Mouse (Mus musculus) forebrain, embryonic 11.5 days (tissue): ENCODE results near the gene Psg22. TPM values are rescaled to one million over a fixed set of nuclear protein-coding genes. Genes with fewer than 3 reads are reported as not detected.
A peak's percentile ranks its signal among the peaks of the same experiment; 100 is the strongest.
"Not testable (repeated sequence)": the region's sequence is repeated elsewhere in the genome, so short reads cannot be mapped to it uniquely, and the experiment has no call there.

Experiments
- ATAC-seq: fragments of 200-750 bp; cut with Nextera tagmentation; replicated peaks from 2 replicates; pipeline ENCODE4 v1.8.0; 2017; ENCODE audit warnings: moderate TSS enrichment; ENCODE audit not compliant: low FRiP score
- DNase-seq: peaks from one replicate; pipeline ENCODE4 v3.0.0-alpha.2; 2017; ENCODE audit warnings: low spot score
- H3K27ac ChIP-seq: fragments of 300-500 bp; sonication (generic); 2 replicates; pipeline ENCODE4 v1.5.1; 2014; ENCODE audit warnings: low read depth, low read length
- H3K27me3 ChIP-seq: fragments of 300-500 bp; sonication (generic); 2 replicates; pipeline ENCODE4 v1.6.1; 2014; ENCODE audit warnings: mild to moderate bottlenecking, low read length, mixed read lengths; ENCODE audit not compliant: control insufficient read depth, insufficient read depth
- H3K36me3 ChIP-seq: fragments of 300-500 bp; sonication (generic); 2 replicates; pipeline ENCODE4 v1.6.1; 2014; ENCODE audit warnings: mild to moderate bottlenecking, low read length, moderate library complexity, mixed read lengths; ENCODE audit not compliant: control insufficient read depth, insufficient read depth
- H3K4me1 ChIP-seq: fragments of 300-500 bp; sonication (generic); replicated peaks from 2 replicates; pipeline ENCODE4 v1.6.1; 2014; ENCODE audit warnings: low read length, mixed read lengths; ENCODE audit not compliant: control insufficient read depth, insufficient read depth
- H3K4me2 ChIP-seq: fragments of 300-500 bp; sonication (generic); 2 replicates; pipeline ENCODE4 v1.6.1; 2014; ENCODE audit warnings: low read depth, mild to moderate bottlenecking, low read length, moderate library complexity, mixed read lengths; ENCODE audit not compliant: severe bottlenecking
- H3K4me3 ChIP-seq: fragments of 300-500 bp; sonication (generic); 2 replicates; pipeline ENCODE4 v1.5.1; 2014; ENCODE audit warnings: low read depth, low read length
- H3K9ac ChIP-seq: fragments of 300-500 bp; sonication (generic); 2 replicates; pipeline ENCODE4 v1.6.1; 2014; ENCODE audit warnings: low read length
- H3K9me3 ChIP-seq: fragments of 300-500 bp; sonication (generic); 2 replicates; pipeline ENCODE4 v1.6.1; 2016; ENCODE audit warnings: low read length, mixed read lengths; ENCODE audit not compliant: control insufficient read depth
- WGBS: fragments of 180-500 bp; shearing (Covaris S2); extraction: QIAGEN DNeasy Blood & Tissue Kit; methylation state at CpG from one replicate; pipeline ENCODE4 v1.1.7; 2014; 5-methylcytosine and 5-hydroxymethylcytosine counted together
- polyA plus RNA-seq: library from polyadenylated mRNA; unstranded; fragments of >200 nt; fragmentation: Nextera tagmentation; extraction: Ambion mirVana; gene quantifications from 2 replicates; pipeline ENCODE4 v1.2.1, GENCODE M21; 2014

Psg22 gene
- polyA plus RNA-seq, 1 experiment from 2014 or later, result not detected

DNA sequence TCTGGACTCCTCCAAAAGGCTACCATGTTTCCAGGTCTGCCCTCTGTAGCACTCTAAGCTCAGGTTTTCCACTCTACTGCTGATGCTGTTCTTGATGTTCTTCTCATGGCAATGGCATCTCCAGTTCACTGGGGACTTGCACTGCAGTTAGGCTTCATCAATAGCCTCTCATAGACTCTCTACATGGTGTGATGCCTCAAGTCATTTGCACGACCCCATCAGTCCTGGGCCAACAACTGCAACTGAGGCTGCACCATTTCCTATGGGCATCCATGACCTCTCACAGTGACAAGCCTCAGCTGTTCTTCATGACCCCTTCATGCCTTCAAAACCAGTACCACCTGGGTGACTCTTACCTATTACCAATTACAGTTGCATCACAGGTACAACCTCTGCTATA lies 10.5 kb downstream of the Psg22 start:
- Histone ChIP-seq H3K36me3 (no peaks in the 10 kb centered on the region), H3K9me3 (no peaks in the 10 kb centered on the region), H3K27me3 (no peaks in the 10 kb centered on the region), H3K9ac (no peak overlapping the region), H3K4me1 (no peaks in the 10 kb centered on the region), H3K4me2 (no peak overlapping the region), H3K4me3 (no peak overlapping the region), H3K27ac (no peak overlapping the region)
- ATAC-seq (no peak), DNase-seq (no peak)
- 97% methylated on average over 1 of the region's 1 CpGs for WGBS

DNA sequence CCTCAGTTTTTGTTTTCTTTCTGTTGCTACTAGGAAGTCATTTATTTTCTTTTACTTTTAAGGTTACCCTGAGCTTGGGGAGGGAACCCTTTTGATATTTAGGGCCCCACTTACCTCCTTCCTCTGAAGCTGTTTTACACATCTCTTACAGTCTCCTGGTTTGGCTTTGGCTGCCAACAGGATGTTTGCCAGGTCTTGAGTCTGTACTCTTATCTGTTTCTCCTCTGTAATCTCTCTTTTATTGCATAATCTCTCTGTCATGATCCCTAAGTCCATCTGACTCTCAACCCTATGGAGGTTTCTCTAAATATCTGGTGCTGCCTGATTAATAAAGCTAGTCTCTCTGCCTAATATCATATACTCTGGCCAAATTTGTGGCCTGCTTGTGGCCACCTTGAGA lies 15.2 kb downstream of the Psg22 start:
- no peak overlapping the region for H3K4me3 ChIP-seq
- no peak overlapping the region for H3K4me2 ChIP-seq
- H3K4me1 ChIP-seq, result no peaks in the 10 kb centered on the region
- H3K27ac ChIP-seq, result no peak overlapping the region
- no peaks in the 10 kb centered on the region for H3K36me3 ChIP-seq
- no peak overlapping the region for H3K9ac ChIP-seq
- no peak for ATAC-seq
- no peak for DNase-seq
- H3K27me3 ChIP-seq, result no peaks in the 10 kb centered on the region
- H3K9me3 ChIP-seq, result no peaks in the 10 kb centered on the region

DNA sequence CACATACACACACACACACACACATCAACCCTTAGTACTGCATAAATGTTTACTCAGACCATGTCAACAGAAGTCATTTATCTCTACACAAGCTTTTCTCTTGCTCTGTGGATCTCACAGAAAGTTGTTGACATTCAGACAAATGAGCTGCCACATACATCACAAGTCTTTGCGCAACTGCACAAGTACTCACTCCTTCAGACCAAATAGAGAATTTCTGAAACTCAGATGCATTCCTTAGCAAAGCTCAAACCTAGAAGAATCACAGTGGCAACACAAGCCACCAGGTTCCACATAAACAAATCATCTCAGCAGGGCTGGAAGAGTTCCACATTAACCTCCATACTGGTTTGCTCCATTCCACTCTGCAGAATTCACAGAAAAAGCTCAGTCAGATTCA lies 16.6 kb downstream of the Psg22 start:
- no peak overlapping the region for H3K9ac ChIP-seq
- no peak overlapping the region for H3K27ac ChIP-seq
- DNase-seq, result no peak
- no peak for ATAC-seq
- H3K36me3 ChIP-seq, result no peaks in the 10 kb centered on the region
- no peak overlapping the region for H3K4me2 ChIP-seq
- H3K9me3 ChIP-seq, result no peaks in the 10 kb centered on the region
- no peaks in the 10 kb centered on the region for H3K4me1 ChIP-seq
- no peak overlapping the region for H3K4me3 ChIP-seq
- no peaks in the 10 kb centered on the region for H3K27me3 ChIP-seq
- WGBS, result 98% methylated on average over 1 of the region's 1 CpGs

DNA sequence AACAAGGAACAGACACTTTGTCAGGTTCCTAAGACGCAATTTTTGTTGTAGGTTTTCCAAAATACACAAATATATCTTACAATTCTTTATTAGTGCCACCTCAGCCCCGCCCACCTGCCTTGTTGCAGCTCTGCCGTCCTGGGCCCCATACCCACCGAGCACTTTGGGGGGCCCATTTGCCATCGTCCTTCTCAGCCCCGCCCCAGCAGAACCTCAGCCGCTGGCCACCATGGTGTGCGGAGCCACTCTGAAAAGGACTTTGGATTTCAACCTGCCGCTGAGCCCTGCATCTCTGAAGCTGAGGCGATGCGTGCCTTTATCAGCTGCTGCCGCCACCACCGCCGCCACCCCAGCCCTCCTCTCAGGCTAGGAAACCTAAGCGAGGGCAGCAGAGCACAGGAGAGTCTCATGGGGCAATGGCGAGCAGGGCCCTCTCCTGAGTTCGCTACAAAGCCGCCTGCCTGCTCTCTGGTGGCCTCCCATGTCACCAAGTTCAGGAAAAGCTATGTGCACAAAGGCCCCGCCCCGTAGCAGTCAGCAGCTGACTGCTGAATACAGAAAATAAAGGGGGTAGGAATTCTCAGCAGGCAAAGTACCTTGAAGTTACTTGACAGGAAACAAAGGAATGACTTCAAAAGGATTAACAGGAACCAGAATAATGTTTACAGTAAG lies 28.4 kb downstream of the Psg22 start:
- peak; percentile 82 for ATAC-seq
- Histone ChIP-seq H3K27ac (no peak overlapping the region), H3K36me3 (no peaks in the 10 kb centered on the region), H3K27me3 (0 out of 2 replicates have a peak, but pooled peaks cover 2% of the 10 kb centered on the region), H3K4me2 (peak overlapping the region; percentile 47), H3K4me1 (no peaks in the 10 kb centered on the region), H3K9me3 (no peaks in the 10 kb centered on the region), H3K9ac (0 out of 2 replicates have a peak overlapping the region, but pooled peaks have one; percentile 30), H3K4me3 (peak overlapping the region; percentile 19)
- 6% methylated on average over 20 of the region's 20 CpGs for WGBS
- DNase-seq, result peak; percentile 61

DNA sequence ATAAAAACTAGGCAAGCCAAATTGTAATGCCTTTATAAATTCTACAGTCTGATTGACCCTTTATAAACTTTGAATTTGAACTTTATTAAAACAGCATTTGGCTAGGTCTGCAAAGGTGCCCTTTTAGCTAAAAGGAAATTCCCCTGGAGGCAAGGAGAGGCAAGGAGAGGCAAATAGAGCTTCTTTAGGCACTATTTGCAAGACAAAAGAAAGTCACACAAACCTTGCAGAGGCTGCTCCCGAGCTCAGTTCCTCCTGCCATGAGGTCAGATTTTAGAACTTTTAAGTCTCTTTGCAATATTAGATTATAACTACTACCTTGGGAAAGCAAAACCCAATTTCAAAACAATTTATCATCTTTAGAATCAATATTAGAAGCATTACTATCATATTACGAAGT lies 29.5 kb downstream of the Psg22 start:
- not testable (repeated sequence) for DNase-seq, H3K27me3 ChIP-seq, ATAC-seq, H3K36me3 ChIP-seq, H3K9me3 ChIP-seq, H3K27ac ChIP-seq, H3K4me1 ChIP-seq, H3K4me3 ChIP-seq, H3K4me2 ChIP-seq, H3K9ac ChIP-seq
- WGBS, result 32% methylated on average over 2 of the region's 2 CpGs

DNA sequence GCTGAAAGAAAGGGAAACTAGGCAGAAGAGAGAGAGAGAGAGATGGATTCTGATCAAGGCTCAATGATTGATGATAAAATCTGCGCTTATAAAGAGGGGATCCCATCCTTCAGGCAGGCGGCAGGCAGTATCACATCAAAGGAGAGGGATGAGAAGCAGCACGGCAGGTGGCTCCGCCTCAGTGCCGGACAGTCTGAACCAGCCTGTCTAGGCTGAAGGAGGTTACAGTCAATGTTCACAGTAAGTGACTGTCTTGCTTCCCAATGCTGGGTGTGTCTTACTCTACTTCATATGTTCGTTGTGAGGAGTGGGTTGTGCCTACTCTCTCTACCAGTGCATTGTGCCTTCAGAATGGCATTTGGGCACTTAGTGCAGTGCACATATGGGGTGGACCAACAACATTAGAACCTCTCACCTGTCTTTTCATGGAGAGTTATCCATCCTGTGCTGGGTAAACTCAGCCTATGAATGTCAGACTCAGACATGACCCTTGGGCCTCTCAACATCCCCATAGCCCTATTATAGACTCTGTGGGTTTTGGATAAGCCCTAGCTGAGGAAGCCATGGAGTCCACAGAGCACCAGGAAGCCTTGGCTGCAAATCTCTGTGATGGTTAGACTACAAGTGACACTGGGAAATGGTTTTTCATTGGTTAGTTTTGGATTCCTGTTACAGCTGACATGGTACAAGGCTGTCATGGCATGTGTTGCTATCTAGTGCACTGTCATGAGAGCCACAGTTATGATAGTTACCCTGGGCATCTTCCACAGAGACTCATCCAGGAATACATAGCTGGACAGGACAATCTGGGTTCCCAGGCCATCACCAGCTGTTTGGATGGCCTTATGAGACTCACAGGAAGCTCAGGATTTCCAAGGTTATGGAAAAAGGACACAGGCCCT lies 31.4 kb downstream of the Psg22 start:
- Histone ChIP-seq H3K4me3 (no peak overlapping the region), H3K4me2 (no peak overlapping the region), H3K27ac (no peak overlapping the region), H3K36me3 (no peaks in the 10 kb centered on the region), H3K9ac (no peak overlapping the region), H3K9me3 (no peaks in the 10 kb centered on the region), H3K27me3 (0 out of 2 replicates have a peak, but pooled peaks cover 2% of the 10 kb centered on the region), H3K4me1 (no peaks in the 10 kb centered on the region)
- ATAC-seq (peak; percentile 53; the same call in 1 of the 2 replicates), DNase-seq (no peak)
- WGBS, result 16% methylated on average over 6 of the region's 6 CpGs

DNA sequence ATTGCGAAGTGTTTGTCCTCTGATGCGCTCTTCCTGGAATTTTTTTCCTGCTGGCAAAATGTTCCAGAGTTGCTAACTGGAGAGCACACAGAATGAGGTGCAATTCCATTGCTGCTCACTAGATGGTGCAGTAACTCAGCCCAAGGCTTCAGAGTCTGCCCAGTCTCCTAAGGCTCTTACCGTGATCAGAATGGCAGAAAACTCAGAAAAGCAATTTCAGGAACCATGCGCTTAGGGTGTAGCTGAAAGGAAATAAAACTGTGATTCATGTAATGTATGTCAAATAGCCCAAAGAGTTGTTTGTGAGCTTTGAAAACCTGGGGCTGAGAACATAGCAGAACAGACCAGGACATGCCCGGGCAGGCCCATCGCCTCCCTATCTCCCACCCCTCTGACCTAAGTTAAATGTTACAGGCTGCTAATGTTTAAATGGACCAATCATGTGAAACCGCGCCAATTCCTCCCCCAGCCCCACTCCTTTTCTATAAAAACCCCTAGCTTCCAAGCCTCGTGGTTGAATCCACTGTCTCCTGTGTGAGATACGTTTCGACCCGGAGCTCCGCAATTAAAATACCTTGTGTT lies 32.1 kb downstream of the Psg22 start:
- H3K9me3 ChIP-seq, H3K4me3 ChIP-seq, H3K27me3 ChIP-seq, H3K27ac ChIP-seq, H3K4me1 ChIP-seq, H3K4me2 ChIP-seq, H3K9ac ChIP-seq, H3K36me3 ChIP-seq: not testable (repeated sequence)
- DNase-seq (peak; percentile 71), ATAC-seq (peak; percentile 70)
- WGBS, result 57% methylated on average over 11 of the region's 13 CpGs

DNA sequence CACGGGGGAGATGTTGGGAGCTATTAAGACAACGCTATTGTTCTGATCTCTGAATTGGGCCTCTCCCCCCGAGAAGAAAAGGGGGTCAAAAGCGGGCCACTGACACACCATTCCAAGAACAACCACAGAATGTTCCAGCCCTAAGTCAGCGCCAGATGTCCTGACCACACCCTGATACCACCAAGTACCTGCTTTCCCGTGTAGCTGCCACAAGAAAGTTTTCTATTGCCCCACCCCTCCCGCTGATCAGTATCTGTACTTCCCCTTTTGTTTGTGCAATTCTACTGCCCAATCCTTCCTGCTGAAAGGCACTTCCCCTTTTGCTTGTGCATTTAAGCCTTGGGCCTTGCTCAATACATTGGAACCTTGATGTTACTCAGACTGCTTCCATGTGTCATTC lies 42.3 kb downstream of the Psg22 start:
- 92% methylated on average over 7 of the region's 7 CpGs for WGBS
- H3K36me3 ChIP-seq, H3K27ac ChIP-seq, H3K9ac ChIP-seq, H3K27me3 ChIP-seq, DNase-seq, ATAC-seq, H3K4me3 ChIP-seq, H3K4me1 ChIP-seq, H3K4me2 ChIP-seq, H3K9me3 ChIP-seq: not testable (repeated sequence)
